Mouse (Mus musculus) adrenal gland, postnatal 25 days (tissue): Measurements from ENCODE around the gene Fbxo44. TPM values are rescaled to one million over a fixed set of nuclear protein-coding genes. Genes with fewer than 3 reads are reported as not detected.
"Not testable (repeated sequence)": the region's sequence is repeated elsewhere in the genome, so short reads cannot be mapped to it uniquely, and the experiment has no call there.

Source experiments
- DNase-seq: peaks from one replicate; pipeline ENCODE4 v3.0.0; 2021; ENCODE audit warnings: mixed read lengths
- long read RNA-seq: library from polyadenylated mRNA; stranded (forward); transcript quantifications from one replicate; pipeline ENCODE4 v2.0.0, GENCODE M21; 2021
- total RNA-seq: library from RNA; stranded (reverse); gene quantifications from 2 replicates; pipeline ENCODE4 v1.2.3, GENCODE M21; 2021

The Fbxo44 gene
- 7.0 and 14.6 TPM in 2 replicates for total RNA-seq
- long read RNA-seq, partial matches to known transcripts: 1 of 5 reads
- long read RNA-seq, other reads (novel, unspliced or antisense): 3 of 5 reads

GRCm38 (mm10) chr4:148160436-148161390 is at the start of gene Fbxo44, which contains the start of gene Fbxo2:
Gene Fbxo44 (minus strand): TSS chr4:148160482.
Gene Fbxo2 (plus strand): TSS chr4:148160621.
- DNase-seq: peak; percentile 49

DNA sequence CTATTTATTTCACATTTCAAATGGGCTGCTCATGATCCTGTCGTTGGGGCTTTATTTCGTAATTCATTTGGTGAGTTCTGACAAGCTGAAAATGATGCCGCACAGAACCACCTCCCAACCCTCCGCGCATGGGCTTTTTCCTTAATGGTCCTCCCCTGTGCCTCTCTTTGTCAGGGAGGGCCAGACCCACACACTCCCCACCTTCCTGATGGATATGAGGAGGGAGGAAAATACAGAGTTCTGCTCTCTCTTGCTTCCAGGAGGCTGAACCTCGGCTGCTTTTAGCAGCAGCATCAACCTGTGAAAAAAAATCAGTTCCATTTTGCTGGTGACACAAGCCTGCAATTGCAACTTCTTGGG is 44.6 kb upstream of the Fbxo44 start:
- no peak for DNase-seq

DNA sequence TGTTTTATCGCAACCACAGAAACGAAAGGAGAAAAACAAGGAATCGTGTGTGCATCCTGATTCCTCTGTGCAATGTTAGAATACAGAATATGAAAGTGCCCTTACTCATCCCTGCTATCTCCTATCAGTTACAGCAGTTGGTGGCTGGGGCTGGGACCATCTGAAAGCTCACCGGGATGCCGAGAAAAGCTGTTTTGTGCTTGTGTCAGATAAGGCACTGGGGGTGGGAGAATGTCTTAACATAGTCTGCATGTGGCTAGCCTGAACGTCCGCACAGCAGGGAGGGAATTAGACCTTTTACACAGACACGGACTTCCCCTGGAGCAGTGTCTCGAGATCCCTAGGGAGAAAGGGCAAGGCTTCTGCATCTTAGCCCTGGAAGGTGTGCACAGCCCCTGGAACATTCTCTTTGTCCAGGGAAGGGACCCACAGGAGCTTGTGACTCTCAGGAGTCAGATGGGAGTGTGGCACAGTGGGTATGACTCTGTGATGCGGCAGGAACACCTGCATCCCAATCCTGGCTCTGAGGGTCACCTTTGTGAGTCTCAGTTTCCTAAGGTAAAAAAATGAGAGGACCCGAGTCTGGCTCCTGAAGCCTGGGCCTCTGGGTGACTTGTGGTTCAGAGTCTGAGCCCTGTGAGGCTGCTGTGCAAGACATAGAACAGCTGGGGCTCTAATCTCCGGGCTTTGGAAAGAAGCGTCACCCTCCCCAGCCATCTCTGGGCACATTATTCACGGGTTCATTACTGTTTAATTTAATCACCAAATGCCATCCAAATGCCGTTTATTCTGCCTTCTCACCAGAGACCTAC is 44.0 kb upstream of the Fbxo44 start:
- no peak for DNase-seq

DNA sequence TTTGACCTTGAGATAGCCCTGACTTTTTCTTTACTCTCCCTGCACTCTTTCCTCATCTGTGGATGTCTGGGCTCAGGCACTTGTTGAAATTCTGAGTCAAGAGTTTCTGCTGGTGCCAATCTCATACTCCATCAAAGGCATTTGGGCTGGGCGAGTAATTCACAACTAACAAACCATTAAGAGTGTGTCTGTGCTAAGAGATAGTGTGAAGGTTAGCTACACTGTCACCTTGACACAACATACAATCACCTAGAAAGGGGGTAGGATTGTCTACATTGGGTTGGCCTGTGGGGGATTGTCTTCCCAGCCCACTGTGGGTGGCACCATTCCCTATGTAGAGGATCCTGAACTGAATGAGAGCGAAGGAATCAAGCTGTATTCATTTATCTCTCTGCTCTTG is 43.3 kb upstream of the Fbxo44 start:
- DNase-seq: no peak

GRCm38 (mm10) chr4:148198721-148199120 is 38.4 kb upstream of the Fbxo44 start:
- DNase-seq: no peak

DNA sequence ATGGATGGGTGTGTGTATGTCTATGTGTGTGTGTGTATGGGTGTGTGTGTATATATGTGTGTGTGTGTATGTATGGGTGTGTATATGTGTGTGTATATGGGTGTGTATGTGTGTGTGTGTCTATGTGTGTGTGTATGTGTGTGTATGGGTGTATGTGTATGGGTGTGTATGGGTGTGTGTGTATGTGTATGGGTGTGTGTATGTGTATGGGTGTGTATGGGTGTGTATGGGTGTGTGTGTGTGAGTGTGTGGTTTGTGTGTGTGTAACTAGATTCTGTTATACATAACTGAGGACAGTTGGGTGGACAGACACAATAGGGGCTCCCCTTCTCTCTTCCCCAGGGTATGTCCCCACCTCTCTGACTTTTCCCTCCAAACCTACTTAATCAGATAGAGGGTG is 34.1 kb upstream of the Fbxo44 start:
- DNase-seq: no peak

DNA sequence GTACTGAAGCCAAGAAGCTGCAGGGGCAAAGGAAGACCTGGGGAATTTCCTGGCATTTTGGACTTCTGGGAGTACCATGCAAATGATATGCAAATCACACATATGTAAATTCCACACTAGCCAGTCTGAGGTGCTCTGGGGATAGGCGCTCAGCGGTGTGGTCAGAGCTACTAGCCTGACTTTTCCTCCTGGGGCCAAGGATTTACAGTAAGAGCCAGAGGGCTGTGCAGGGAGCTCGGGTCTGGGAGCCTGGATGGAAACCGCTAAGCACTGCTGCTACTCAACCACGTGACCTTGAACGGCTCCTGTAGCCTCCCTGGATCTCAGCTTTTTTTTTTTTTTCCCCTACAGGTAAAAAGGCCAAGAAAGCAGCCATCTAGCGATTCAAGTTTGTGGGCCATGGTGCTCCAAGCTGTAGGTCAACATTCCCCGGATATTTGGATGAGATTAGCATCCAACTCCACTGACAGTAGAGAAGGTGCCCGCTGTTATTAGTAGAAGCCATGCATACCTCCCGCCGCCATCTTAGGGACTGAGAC is 32.5 kb upstream of the Fbxo44 start:
- no peak for DNase-seq

GRCm38 (mm10) chr4:148188767-148189166 is 28.5 kb upstream of the Fbxo44 start:
- not testable (repeated sequence) for DNase-seq

GRCm38 (mm10) chr4:148185819-148186218 is 25.5 kb upstream of the Fbxo44 start:
- no peak for DNase-seq

DNA sequence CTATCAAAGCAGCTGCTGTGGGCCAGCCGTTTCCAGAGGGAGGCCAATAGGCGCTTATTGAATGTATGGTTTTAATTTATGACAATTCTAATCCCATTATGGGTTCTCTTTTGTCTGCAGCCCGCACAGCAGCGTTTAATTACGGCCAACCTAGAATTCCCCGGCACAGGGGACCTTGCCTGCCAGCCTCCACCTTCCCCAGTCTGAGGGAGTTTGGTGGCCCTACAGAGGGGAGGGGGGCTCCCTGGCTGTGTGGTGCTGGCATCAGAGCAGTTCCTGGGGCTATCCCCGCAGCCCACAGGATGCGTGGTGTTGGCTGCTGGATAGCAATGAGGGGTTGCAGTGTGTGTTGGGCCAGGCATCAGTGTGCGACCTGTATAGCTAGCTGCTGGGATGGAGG is 24.3 kb upstream of the Fbxo44 start:
- DNase-seq: no peak

DNA sequence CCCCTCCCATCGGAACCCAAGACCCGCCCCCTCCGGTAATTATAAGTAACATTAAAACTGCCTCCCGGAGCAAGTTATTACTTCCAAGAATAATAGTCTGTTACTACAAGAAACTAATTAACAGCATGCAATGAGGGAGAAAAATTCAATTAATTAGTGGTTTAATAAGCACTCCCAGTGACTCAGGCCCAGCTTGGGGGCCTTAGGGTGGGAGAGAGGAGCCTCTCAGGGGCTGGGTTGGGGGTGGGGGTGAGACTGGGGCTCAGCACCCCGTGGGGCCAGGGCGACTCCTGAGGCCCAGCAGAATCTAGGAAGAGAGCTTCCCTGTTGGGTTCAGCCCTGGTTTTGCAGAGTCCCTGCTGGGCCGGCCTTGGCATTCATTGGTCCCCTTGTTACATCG is 22.1 kb upstream of the Fbxo44 start:
- no peak for DNase-seq

DNA sequence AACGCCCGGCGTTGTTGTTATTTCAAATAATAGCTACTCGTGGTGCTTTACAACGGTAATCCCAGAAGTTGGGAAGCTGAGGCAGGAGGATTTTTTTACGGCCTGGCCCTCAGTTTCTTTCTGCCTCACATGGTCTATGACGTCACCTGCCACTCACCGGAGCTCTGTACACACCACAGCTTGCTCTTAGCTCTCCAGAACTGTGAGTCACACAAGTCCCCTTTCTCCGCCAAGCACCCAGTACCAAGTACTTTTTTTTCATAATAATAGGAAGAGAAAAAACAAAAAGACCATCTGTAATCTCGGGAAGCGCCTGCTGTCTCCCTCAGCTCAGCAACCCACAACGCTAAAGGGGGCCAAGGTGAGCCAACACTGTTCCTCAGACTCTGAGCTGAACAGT is 21.2 kb upstream of the Fbxo44 start:
- no peak for DNase-seq

- no peak for DNase-seq
Observed at GRCm38 (mm10) chr4:148177716-148178115, 17.4 kb upstream of the Fbxo44 start.

DNA sequence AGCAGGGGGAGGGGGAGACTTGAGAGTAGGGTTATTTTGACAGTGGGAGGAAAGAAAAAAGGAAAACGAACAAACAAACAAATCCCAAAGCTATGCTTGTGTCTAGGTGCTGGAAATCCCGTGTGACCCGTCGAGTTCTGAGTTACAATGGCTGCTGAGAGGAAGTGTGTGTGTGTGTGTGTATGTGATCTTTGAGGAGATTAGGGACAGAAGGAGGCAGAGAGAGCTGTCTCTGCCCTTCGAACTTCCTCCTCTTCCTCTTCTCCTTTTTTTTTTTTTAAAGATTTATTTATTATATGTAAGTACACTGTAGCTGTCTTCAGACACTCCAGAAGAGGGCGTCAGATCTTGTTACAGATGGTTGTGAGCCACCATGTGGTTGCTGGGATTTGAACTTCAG is 16.3 kb upstream of the Fbxo44 start:
- DNase-seq: not testable (repeated sequence)

- DNase-seq: no peak
Observed at GRCm38 (mm10) chr4:148174495-148174862, 14.2 kb upstream of the Fbxo44 start.

- no peak for DNase-seq
Observed at GRCm38 (mm10) chr4:148173811-148174494, 13.7 kb upstream of the Fbxo44 start.

DNA sequence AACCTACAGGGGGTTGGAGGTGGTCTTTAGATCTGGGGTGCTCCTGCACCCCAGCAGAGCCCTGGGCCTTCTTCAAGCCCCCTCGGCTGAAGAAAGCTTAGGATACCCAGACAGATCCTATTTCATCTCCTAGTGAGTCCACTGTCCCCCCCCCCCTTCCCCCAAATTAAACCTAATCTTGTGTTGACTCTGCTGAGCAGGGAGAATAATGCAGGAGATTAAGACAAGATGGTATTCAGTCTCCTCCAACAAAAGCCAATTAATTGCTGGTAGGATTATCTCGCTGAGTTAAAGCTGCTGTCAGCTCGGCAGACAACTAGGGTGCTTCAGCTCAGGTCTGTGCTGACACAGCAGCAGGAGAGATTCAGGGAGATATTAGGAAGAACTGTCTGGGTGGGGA is 11.0 kb upstream of the Fbxo44 start:
- no peak for DNase-seq

- peak; percentile 46 for DNase-seq
Observed at GRCm38 (mm10) chr4:148170842-148171241, 10.6 kb upstream of the Fbxo44 start.

DNA sequence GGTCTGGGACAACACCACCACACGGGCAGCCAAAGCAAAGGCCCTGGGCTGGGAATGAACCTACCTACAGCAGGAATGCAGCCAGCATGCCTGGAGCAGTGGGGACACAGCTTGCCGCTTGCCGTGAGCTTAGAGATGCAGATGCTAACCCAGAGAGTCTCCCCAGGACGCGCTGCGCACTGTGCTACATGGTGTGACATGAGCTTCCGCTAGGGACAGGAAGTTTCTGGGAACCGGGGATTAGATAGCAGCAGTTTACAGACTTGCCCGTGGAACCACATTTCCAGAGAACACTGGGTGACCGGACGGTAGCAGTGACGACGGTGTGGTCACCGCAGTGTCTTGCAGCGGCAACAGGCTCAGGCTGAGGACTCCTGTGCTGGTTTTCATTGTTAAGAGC is 9.3 kb upstream of the Fbxo44 start:
- no peak for DNase-seq

DNA sequence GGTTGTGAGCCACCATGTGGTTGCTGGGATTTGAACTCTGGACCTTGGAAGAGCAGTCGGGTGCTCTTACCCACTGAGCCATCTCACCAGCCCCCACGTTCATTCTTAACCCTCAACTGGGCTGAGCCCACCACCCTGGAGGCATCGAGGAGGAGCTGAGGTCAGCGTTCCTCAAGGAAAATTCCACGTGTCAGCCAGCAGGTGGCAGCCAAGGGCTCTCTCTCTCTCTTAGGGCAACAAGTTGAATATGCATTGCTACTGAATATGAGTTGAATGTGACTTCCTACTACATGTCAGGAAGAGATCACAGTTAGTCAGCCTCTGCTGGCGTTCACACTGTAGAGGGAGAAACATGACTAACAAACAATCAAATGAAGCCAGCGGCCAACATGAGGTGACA is 8.0 kb upstream of the Fbxo44 start:
- peak; percentile 69 for DNase-seq

- peak; percentile 74 for DNase-seq
Observed at GRCm38 (mm10) chr4:148166986-148167385, 6.7 kb upstream of the Fbxo44 start.

- DNase-seq: no peak
Observed at GRCm38 (mm10) chr4:148166431-148166830, 6.1 kb upstream of the Fbxo44 start.
